Mouse (Mus musculus): ENCODE data around the gene Tmod2. TPM values are rescaled to one million over a fixed set of nuclear protein-coding genes. Genes with fewer than 3 reads are reported as not detected.

Gene Tmod2
- polyA plus RNA-seq, 1 experiment from 2014 or later, result 10.6 TPM

DNA sequence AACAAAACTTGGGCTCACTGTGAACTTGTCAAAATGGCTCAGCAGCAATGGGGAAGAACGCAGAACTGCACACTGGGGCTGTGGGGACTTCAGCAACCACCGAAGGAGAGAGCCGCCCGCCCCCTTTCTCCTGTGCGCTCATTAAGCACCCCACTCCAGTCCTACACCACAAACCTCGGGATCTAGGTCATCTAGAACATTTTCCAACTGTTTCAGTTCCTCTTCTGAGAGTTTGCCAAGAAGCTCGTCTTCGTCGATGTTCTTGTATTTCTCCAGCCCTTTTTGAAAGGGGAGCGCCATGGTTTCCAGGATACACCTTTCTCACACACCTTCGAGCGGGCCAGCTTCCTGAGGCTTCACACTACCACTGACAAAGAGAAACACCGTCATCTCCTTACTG lies 14.1 kb downstream of the Tmod2 start:
- Histone ChIP-seq H3K27me3 (replicated peaks; ENCODE audit: insufficient read depth, low read length) (no peaks in the 10 kb centered on the region), H3K9ac (replicated peaks; ENCODE audit: low read depth) (no peak overlapping the region), H3K9me3 (ENCODE audit: low read length) (no peaks in the 10 kb centered on the region), H3K36me3 (ENCODE audit: insufficient read depth, low read length) (no peaks in the 10 kb centered on the region), H3K4me2 (replicated peaks; ENCODE audit: low read depth, low read length) (no peak overlapping the region), H3K4me3 (ENCODE audit: low read depth, low read length) (no peak overlapping the region), H3K4me1 (ENCODE audit: insufficient read depth, low read depth, low read length) (no peaks in the 10 kb centered on the region), H3K27ac (ENCODE audit: low read length) (no peak overlapping the region)
- no peak for ATAC-seq
- WGBS, result 80% methylated on average over 13 of the region's 13 CpGs
- TF ChIP-seq EP300 (IDR thresholded peaks at IDR 0.05) (no peak), CTCF (IDR thresholded peaks at IDR 0.05) (no peak)
- DNase-seq (ENCODE audit: low spot score), result no peak

DNA sequence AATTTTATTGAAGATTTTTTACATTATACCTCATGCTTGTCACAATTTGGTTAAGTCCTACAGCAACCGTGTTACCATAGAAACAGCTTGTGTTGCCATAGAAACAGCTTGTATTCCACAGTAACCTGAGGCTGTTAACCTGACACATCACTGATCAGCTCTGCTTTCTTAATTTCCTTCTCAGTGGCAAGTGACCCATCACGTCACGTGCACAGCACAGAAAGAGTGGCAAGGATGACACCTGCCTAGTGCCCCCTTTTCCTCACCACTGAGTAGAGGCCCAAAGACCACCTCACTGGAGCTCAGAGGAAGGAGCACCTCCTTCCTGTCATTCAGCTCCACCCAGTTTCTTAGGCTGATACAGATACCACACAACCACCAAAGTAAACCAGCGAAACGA lies 17.6 kb downstream of the Tmod2 start:
- no peak for TF ChIP-seq EP300 (IDR thresholded peaks at IDR 0.05)
- no peak for TF ChIP-seq CTCF (IDR thresholded peaks at IDR 0.05)
- Histone ChIP-seq H3K27ac (ENCODE audit: low read length) (no peak overlapping the region), H3K27me3 (replicated peaks; ENCODE audit: insufficient read depth, low read length) (no peaks in the 10 kb centered on the region), H3K36me3 (ENCODE audit: insufficient read depth, low read length) (no peaks in the 10 kb centered on the region), H3K4me2 (replicated peaks; ENCODE audit: low read depth, low read length) (no peak overlapping the region), H3K4me3 (ENCODE audit: low read depth, low read length) (no peak overlapping the region), H3K4me1 (ENCODE audit: insufficient read depth, low read depth, low read length) (no peaks in the 10 kb centered on the region), H3K9me3 (ENCODE audit: low read length) (no peaks in the 10 kb centered on the region), H3K9ac (replicated peaks; ENCODE audit: low read depth) (no peak overlapping the region)
- ATAC-seq, result no peak
- DNase-seq (ENCODE audit: low spot score), result no peak
- WGBS, result 86% methylated on average over 5 of the region's 5 CpGs

DNA sequence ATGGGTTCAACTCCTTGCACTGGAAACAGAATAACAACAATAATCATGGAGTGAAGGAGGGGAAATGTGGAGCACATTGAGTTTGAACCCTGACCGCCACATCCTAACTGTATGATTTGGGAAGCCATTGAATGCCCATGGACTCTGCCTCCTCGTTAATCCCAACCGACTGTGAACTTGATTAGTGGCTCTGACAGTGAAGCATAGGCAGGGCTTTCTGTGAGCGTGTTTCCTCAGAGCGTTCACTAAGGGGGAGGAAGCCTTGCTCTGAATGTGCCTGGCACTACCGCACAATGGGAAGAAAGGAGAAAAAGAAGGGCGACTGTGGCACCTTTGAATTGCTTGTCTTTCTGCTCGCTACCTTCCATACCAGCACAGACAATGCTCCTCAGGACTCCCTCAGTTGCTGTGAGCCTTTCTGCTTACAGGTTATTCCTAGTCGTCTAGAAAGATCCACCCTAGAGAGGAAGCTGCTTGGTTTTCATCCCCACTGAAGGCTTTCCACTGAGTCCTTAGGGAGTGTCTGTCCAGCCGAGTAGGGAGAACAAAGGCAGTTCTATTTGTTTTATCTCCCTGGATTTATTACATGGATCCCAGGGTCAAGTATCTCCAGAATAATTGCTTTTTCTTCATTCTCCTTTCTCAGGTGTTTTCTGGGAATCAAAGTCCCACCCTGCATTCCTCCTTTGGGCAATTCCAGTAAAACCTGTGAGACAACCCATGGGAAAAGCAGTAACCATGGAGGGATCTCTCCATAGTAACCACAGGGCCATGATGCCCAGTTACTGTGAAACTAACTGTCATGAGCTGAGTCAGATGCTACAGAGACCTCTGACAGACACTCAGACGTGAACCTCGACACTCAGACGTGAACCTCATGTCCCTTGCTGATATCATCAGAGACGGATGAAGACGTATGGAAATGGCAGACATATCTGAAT lies 21.0 kb downstream of the Tmod2 start:
- H3K36me3 ChIP-seq (ENCODE audit: insufficient read depth, low read length), result no peaks in the 10 kb centered on the region
- H3K4me3 ChIP-seq (ENCODE audit: low read depth, low read length), result no peak overlapping the region
- 79% methylated on average over 15 of the region's 15 CpGs for WGBS
- ATAC-seq (no peak), DNase-seq (ENCODE audit: low spot score) (no peak)
- H3K9ac ChIP-seq (replicated peaks; ENCODE audit: low read depth), result no peak overlapping the region
- H3K9me3 ChIP-seq (ENCODE audit: low read length), result no peaks in the 10 kb centered on the region
- H3K27ac ChIP-seq (ENCODE audit: low read length), result no peak overlapping the region
- no peaks in the 10 kb centered on the region for H3K27me3 ChIP-seq (replicated peaks; ENCODE audit: insufficient read depth, low read length)
- TF ChIP-seq CTCF (IDR thresholded peaks at IDR 0.05) (no peak), EP300 (IDR thresholded peaks at IDR 0.05) (no peak)
- H3K4me2 ChIP-seq (replicated peaks; ENCODE audit: low read depth, low read length), result no peak overlapping the region
- H3K4me1 ChIP-seq (ENCODE audit: insufficient read depth, low read depth, low read length), result no peaks in the 10 kb centered on the region

DNA sequence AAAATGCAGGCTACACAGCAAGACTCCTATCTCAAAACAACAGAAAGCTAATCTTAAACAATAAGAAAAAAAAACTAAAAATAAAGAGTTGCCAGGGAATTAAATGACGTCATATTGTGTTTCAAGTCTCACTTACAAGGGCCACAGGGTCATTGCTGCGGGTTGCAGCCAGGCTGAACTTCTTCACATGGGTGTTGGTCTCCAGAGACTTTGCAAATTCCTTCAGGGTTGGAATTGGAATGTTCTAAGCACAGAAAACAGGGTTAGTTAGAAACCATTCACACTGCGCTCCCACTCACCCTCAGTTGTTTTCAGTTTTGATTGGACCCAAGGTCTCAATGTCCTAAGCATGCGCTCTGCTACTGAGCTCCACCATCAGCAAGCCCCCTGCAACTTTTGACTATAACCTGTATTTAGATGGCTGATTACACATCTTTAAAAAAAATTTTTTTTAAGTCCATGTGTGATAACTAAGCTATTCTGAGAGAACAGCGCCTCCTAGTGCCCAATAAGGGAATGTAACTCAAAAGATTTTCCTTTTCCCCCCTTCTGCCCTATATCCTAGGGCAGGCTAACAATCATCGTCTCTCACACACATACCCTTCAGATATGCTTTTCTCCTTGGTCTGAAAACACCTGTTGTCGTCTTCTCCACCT lies 29.3 kb downstream of the Tmod2 start:
- Histone ChIP-seq H3K4me3 (ENCODE audit: low read depth, low read length) (no peak overlapping the region), H3K27me3 (replicated peaks; ENCODE audit: insufficient read depth, low read length) (no peaks in the 10 kb centered on the region), H3K4me1 (ENCODE audit: insufficient read depth, low read depth, low read length) (no peaks in the 10 kb centered on the region; the same call in 1 of the 2 replicates), H3K36me3 (ENCODE audit: insufficient read depth, low read length) (no peaks in the 10 kb centered on the region), H3K27ac (ENCODE audit: low read length) (no peak overlapping the region), H3K4me2 (replicated peaks; ENCODE audit: low read depth, low read length) (no peak overlapping the region; the same call in 1 of the 2 replicates), H3K9ac (replicated peaks; ENCODE audit: low read depth) (no peak overlapping the region), H3K9me3 (ENCODE audit: low read length) (no peaks in the 10 kb centered on the region)
- ATAC-seq (peak; percentile 80), DNase-seq (ENCODE audit: low spot score) (peak; percentile 82)
- WGBS, result 34% methylated on average over 7 of the region's 7 CpGs
- TF ChIP-seq CTCF (IDR thresholded peaks at IDR 0.05), result peak; percentile 79
- TF ChIP-seq EP300 (IDR thresholded peaks at IDR 0.05), result peak; percentile 44; the same call in 1 of the 2 replicates

DNA sequence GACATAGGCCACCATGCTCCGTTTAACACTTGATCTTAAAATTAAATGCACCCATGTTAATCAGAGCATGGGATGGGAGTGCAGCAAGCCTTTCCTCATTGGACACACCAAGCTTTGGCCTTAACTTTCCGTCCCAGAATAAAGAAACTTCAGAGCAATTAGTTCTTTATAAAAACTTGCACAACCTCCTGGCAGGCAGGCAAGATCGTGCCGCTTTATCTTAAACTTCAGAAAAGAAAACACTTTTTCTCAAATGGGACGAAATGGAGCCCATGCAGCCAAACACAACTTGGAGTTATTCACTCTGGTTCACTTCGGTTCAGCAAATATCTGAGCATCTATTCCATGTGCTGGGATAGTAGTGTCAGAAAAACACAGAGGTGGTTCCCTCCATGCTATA lies 31.8 kb downstream of the Tmod2 start:
- Histone ChIP-seq H3K4me1 (ENCODE audit: insufficient read depth, low read depth, low read length) (no peaks in the 10 kb centered on the region; the same call in 1 of the 2 replicates), H3K9me3 (ENCODE audit: low read length) (no peaks in the 10 kb centered on the region), H3K36me3 (ENCODE audit: insufficient read depth, low read length) (no peaks in the 10 kb centered on the region), H3K9ac (replicated peaks; ENCODE audit: low read depth) (no peak overlapping the region), H3K27me3 (replicated peaks; ENCODE audit: insufficient read depth, low read length) (no peaks in the 10 kb centered on the region), H3K4me2 (replicated peaks; ENCODE audit: low read depth, low read length) (no peak overlapping the region), H3K4me3 (ENCODE audit: low read depth, low read length) (no peak overlapping the region), H3K27ac (ENCODE audit: low read length) (no peak overlapping the region)
- no peak for ATAC-seq
- TF ChIP-seq EP300 (IDR thresholded peaks at IDR 0.05) (no peak), CTCF (IDR thresholded peaks at IDR 0.05) (no peak)
- 47% methylated on average over 6 of the region's 6 CpGs for WGBS
- DNase-seq (ENCODE audit: low spot score), result peak; percentile 40
